Mouse (Mus musculus) hindbrain, postnatal 0 days (tissue): Measurements from ENCODE around the gene Zfand2b. TPM values are rescaled to one million over a fixed set of nuclear protein-coding genes. Genes with fewer than 3 reads are reported as not detected.

Source experiments
- ATAC-seq: fragments of 200-750 bp; cut with Nextera tagmentation; 2 replicates; pipeline ENCODE4 v1.8.0; 2017; ENCODE audit warnings: mild to moderate bottlenecking, moderate TSS enrichment, moderate library complexity
- DNase-seq: peaks from one replicate; pipeline ENCODE4 v3.0.0-alpha.2; 2015; ENCODE audit warnings: low spot score
- H3K27ac ChIP-seq: fragments of 300-500 bp; sonication (generic); 2 replicates; pipeline ENCODE4 v1.5.1; 2014; ENCODE audit warnings: mild to moderate bottlenecking
- H3K27me3 ChIP-seq: fragments of 300-500 bp; sonication (generic); 2 replicates; pipeline ENCODE4 v1.6.1; 2014; ENCODE audit warnings: low read length, mixed read lengths; ENCODE audit not compliant: insufficient read depth
- H3K36me3 ChIP-seq: fragments of 300-500 bp; sonication (generic); 2 replicates; pipeline ENCODE4 v1.6.1; 2014; ENCODE audit warnings: low read length, mixed read lengths; ENCODE audit not compliant: insufficient read depth
- H3K4me1 ChIP-seq: fragments of 300-500 bp; sonication (generic); 2 replicates; pipeline ENCODE4 v1.6.1; 2014; ENCODE audit warnings: antibody characterized with exemption, low read length, mixed read lengths; ENCODE audit not compliant: insufficient read depth
- H3K4me2 ChIP-seq: fragments of 300-500 bp; sonication (generic); 2 replicates; pipeline ENCODE4 v1.6.1; 2014; ENCODE audit warnings: low read depth, mild to moderate bottlenecking, low read length, moderate library complexity, mixed read lengths
- H3K4me3 ChIP-seq: fragments of 300-500 bp; sonication (generic); 2 replicates; pipeline ENCODE4 v1.5.1; 2014; ENCODE audit warnings: low read length
- H3K9ac ChIP-seq: fragments of 300-500 bp; sonication (generic); replicated peaks from 2 replicates; pipeline ENCODE4 v1.6.1; 2014; ENCODE audit warnings: mild to moderate bottlenecking, low read length, moderate library complexity, mixed read lengths
- H3K9me3 ChIP-seq: fragments of 300-500 bp; sonication (generic); 2 replicates; pipeline ENCODE4 v1.6.1; 2016; ENCODE audit warnings: low read length, mixed read lengths
- CTCF ChIP-seq: IDR thresholded peaks from 2 replicates; pipeline ENCODE4 v1.5.1; 2016; ENCODE audit warnings: antibody characterized with exemption, control low read depth, low read depth
- WGBS: fragments of 180-500 bp; shearing (Covaris S2); extraction: QIAGEN DNeasy Blood & Tissue Kit; methylation state at CpG from one replicate; pipeline ENCODE4 v1.1.7; 2014; 5-methylcytosine and 5-hydroxymethylcytosine counted together
- microRNA-seq, 2 experiments: library from miRNA; unstranded; fragments of <30 nt; microRNA quantifications; one replicate each; pipeline ENCODE4; 2016
- polyA plus RNA-seq: library from polyadenylated mRNA; unstranded; fragments of >200 nt; fragmentation: Nextera tagmentation; extraction: Ambion mirVana; gene quantifications from 2 replicates; pipeline ENCODE4 v1.2.1, GENCODE M21; 2015
- total RNA-seq: library from RNA; depleted of rRNA; stranded (reverse); fragments of >200 nt; gene quantifications from 2 replicates; pipeline ENCODE4 v1.2.3, GENCODE M21; 2014; rRNA removed

Gene Zfand2b
- total and polyA plus RNA-seq, 2 experiments from 2014 or later, result 45.0 to 49.5 TPM

GRCm38 (mm10) chr1:75216797-75217585 is 48.5 kb downstream of the Zfand2b start:
- no peaks in the 10 kb centered on the region for H3K9me3 ChIP-seq
- WGBS, result 73% methylated on average over 13 of the region's 13 CpGs
- H3K4me3 ChIP-seq, result no peak overlapping the region
- peaks cover 6% of the 10 kb centered on the region for H3K4me1 ChIP-seq
- H3K36me3 ChIP-seq, result peaks cover 28% of the 10 kb centered on the region
- H3K4me2 ChIP-seq, result 0 out of 2 replicates have a peak overlapping the region, but pooled peaks have one; percentile 74
- H3K27me3 ChIP-seq, result peaks cover 13% of the 10 kb centered on the region; the same call in 1 of the 2 replicates
- DNase-seq (no peak), ATAC-seq (no peak)
- no peak for TF ChIP-seq CTCF
- H3K9ac ChIP-seq, result no peak overlapping the region
- H3K27ac ChIP-seq, result no peak overlapping the region

GRCm38 (mm10) chr1:75217893-75218226 is 49.4 kb downstream of the Zfand2b start:
- Histone ChIP-seq H3K9ac (peak overlapping the region; percentile 62; the same call in 1 of the 2 replicates), H3K36me3 (peaks cover 23% of the 10 kb centered on the region), H3K27ac (no peak overlapping the region), H3K4me3 (peak overlapping the region; percentile 46), H3K9me3 (no peaks in the 10 kb centered on the region), H3K4me1 (peaks cover 5% of the 10 kb centered on the region), H3K27me3 (peaks cover 13% of the 10 kb centered on the region; the same call in 1 of the 2 replicates), H3K4me2 (peak overlapping the region; percentile 74)
- DNase-seq (no peak), ATAC-seq (peak; percentile 3; the same call in 1 of the 2 replicates)
- no peak for TF ChIP-seq CTCF
- whole genome bisulfite sequencing, result 6% methylated on average over 6 of the region's 6 CpGs

- Histone ChIP-seq H3K4me1 (peaks cover 5% of the 10 kb centered on the region), H3K4me3 (peak overlapping the region; percentile 46), H3K27me3 (peaks cover 13% of the 10 kb centered on the region; the same call in 1 of the 2 replicates), H3K27ac (peak overlapping the region; percentile 43; the same call in 1 of the 2 replicates), H3K9me3 (no peaks in the 10 kb centered on the region), H3K9ac (peak overlapping the region; percentile 62), H3K36me3 (peaks cover 18% of the 10 kb centered on the region), H3K4me2 (peak overlapping the region; percentile 74)
- WGBS, result 3% methylated on average over 38 of the region's 38 CpGs
- ATAC-seq, result peak; percentile 51
- DNase-seq, result peak; percentile 11
- no peak for TF ChIP-seq CTCF
These were observed 50.0 kb downstream of the Zfand2b start for GRCm38 (mm10) chr1:75218227-75219001.

GRCm38 (mm10) chr1:75219078-75219477 is 50.6 kb downstream of the Zfand2b start:
- Histone ChIP-seq H3K27ac (peak overlapping the region; percentile 55; the same call in 1 of the 2 replicates), H3K27me3 (peaks cover 13% of the 10 kb centered on the region; the same call in 1 of the 2 replicates), H3K9ac (peak overlapping the region; percentile 62), H3K9me3 (no peaks in the 10 kb centered on the region), H3K4me3 (peak overlapping the region; percentile 46), H3K36me3 (peaks cover 12% of the 10 kb centered on the region), H3K4me2 (peak overlapping the region; percentile 74), H3K4me1 (peaks cover 5% of the 10 kb centered on the region)
- ATAC-seq (peak; percentile 87), DNase-seq (peak; percentile 91)
- TF ChIP-seq CTCF, result no peak
- WGBS, result under 1% methylated on average over 24 of the region's 24 CpGs

- Histone ChIP-seq H3K27me3 (peaks cover 13% of the 10 kb centered on the region; the same call in 1 of the 2 replicates), H3K9ac (peak within 1 kb of the TSS; percentile 62), H3K9me3 (no peaks in the 10 kb centered on the region), H3K4me3 (peak within 1 kb of the TSS; percentile 46), H3K36me3 (peaks cover 8% of the 10 kb centered on the region), H3K27ac (peak within 1 kb of the TSS; percentile 55; the same call in 1 of the 2 replicates), H3K4me2 (peak within 1 kb of the TSS; percentile 74), H3K4me1 (peaks cover 5% of the 10 kb centered on the region)
- peak; percentile 41 for DNase-seq
- WGBS, result under 1% methylated on average over 34 of the region's 34 CpGs
- peak; percentile 54 for ATAC-seq
- TF ChIP-seq CTCF, result peak; percentile 55
These were observed 51.1 kb downstream of the Zfand2b start, which contains the start of gene Tuba4a for GRCm38 (mm10) chr1:75219531-75219930. Gene Tuba4a, minus strand, starts transcription at chr1:75219865.

Small RNA genes within 50 kb of the gene (microRNA-seq; reads per million reads assigned to microRNA genes)
- gene Gm27943, result 0 reads per million in 2 experiments

Other genes starting within 250 kb of the Zfand2b start
- 2.7 and 4.7 TPM in 2 replicates for gene Cfap65, start 233.0 kb upstream of the Zfand2b start, total RNA-seq
- gene Cfap65, start 233.0 kb upstream of the Zfand2b start, polyA plus RNA-seq, result 1.1 and 1.3 TPM in 2 replicates
- gene Ihh, start 217.0 kb upstream of the Zfand2b start, total RNA-seq, result 0.18 and 0.31 TPM in 2 replicates
- gene Ihh, start 217.0 kb upstream of the Zfand2b start, polyA plus RNA-seq, result 0.11 and 0.25 TPM in 2 replicates
- 4.4 and 7.8 TPM in 2 replicates for gene Nhej1, start 43.4 kb upstream of the Zfand2b start, total RNA-seq
- 5.2 and 5.8 TPM in 2 replicates for gene Nhej1, start 43.4 kb upstream of the Zfand2b start, polyA plus RNA-seq
- not detected in 2 replicates for gene Slc23a3, start 34.8 kb upstream of the Zfand2b start, total RNA-seq
- not detected in 2 replicates for gene Slc23a3, start 34.8 kb upstream of the Zfand2b start, polyA plus RNA-seq
- gene Cnppd1, start 25.9 kb upstream of the Zfand2b start, total RNA-seq, result 50.0 and 52.4 TPM in 2 replicates
- gene Cnppd1, start 25.9 kb upstream of the Zfand2b start, polyA plus RNA-seq, result 44.8 and 46.3 TPM in 2 replicates
- gene Retreg2, start 25.9 kb upstream of the Zfand2b start, total RNA-seq, result 240 and 274 TPM in 2 replicates
- 124 and 137 TPM in 2 replicates for gene Retreg2, start 25.9 kb upstream of the Zfand2b start, polyA plus RNA-seq
- 51.5 and 52.0 TPM in 2 replicates for gene Abcb6, start 11.7 kb downstream of the Zfand2b start, total RNA-seq
- gene Abcb6, start 11.7 kb downstream of the Zfand2b start, polyA plus RNA-seq, result 40.4 and 45.9 TPM in 2 replicates
- 17.9 and 30.2 TPM in 2 replicates for gene Ankzf1, start 23.5 kb downstream of the Zfand2b start, total RNA-seq
- 14.1 and 17.0 TPM in 2 replicates for gene Ankzf1, start 23.5 kb downstream of the Zfand2b start, polyA plus RNA-seq
- gene Atg9a, start 23.6 kb downstream of the Zfand2b start, total RNA-seq, result 132 and 155 TPM in 2 replicates
- 60.3 and 62.8 TPM in 2 replicates for gene Atg9a, start 23.6 kb downstream of the Zfand2b start, polyA plus RNA-seq
- gene Glb1l, start 42.2 kb downstream of the Zfand2b start, total RNA-seq, result 14.8 and 15.3 TPM in 2 replicates
- gene Glb1l, start 42.2 kb downstream of the Zfand2b start, polyA plus RNA-seq, result 15.5 TPM in 2 replicates
- 84.8 and 105 TPM in 2 replicates for gene Stk16, start 42.2 kb downstream of the Zfand2b start, total RNA-seq
- gene Stk16, start 42.2 kb downstream of the Zfand2b start, polyA plus RNA-seq, result 103 and 112 TPM in 2 replicates
- gene Tuba4a, start 51.2 kb downstream of the Zfand2b start, total RNA-seq, result 180 and 235 TPM in 2 replicates
- gene Tuba4a, start 51.2 kb downstream of the Zfand2b start, polyA plus RNA-seq, result 155 and 163 TPM in 2 replicates
- not detected in 2 replicates for gene A630095N17Rik, start 63.5 kb downstream of the Zfand2b start, total RNA-seq
- 0.29 and 0.31 TPM in 2 replicates for gene A630095N17Rik, start 63.5 kb downstream of the Zfand2b start, polyA plus RNA-seq
- 33.3 and 48.0 TPM in 2 replicates for gene Dnajb2, start 67.8 kb downstream of the Zfand2b start, total RNA-seq
- 62.6 and 64.5 TPM in 2 replicates for gene Dnajb2, start 67.8 kb downstream of the Zfand2b start, polyA plus RNA-seq
- 120 and 132 TPM in 2 replicates for gene Ptprn, start 95.9 kb downstream of the Zfand2b start, total RNA-seq
- gene Ptprn, start 95.9 kb downstream of the Zfand2b start, polyA plus RNA-seq, result 46.0 and 48.3 TPM in 2 replicates
- gene Resp18, start 109.8 kb downstream of the Zfand2b start, total RNA-seq, result 257 and 298 TPM in 2 replicates
- 394 and 396 TPM in 2 replicates for gene Resp18, start 109.8 kb downstream of the Zfand2b start, polyA plus RNA-seq
- 143 and 175 TPM in 2 replicates for gene Dnpep, start 149.3 kb downstream of the Zfand2b start, total RNA-seq
- 120 and 131 TPM in 2 replicates for gene Dnpep, start 149.3 kb downstream of the Zfand2b start, polyA plus RNA-seq
- gene Des, start 191.7 kb downstream of the Zfand2b start, total RNA-seq, result 2.6 and 6.9 TPM in 2 replicates
- gene Des, start 191.7 kb downstream of the Zfand2b start, polyA plus RNA-seq, result 1.2 and 1.6 TPM in 2 replicates
- 50.4 and 52.7 TPM in 2 replicates for gene Speg, start 206.7 kb downstream of the Zfand2b start, total RNA-seq
- gene Speg, start 206.7 kb downstream of the Zfand2b start, polyA plus RNA-seq, result 19.2 and 19.9 TPM in 2 replicates